Mouse (Mus musculus) heart, adult 9 months (tissue): ENCODE measurements around the gene 4932438A13Rik.

Source experiments
- DNase-seq, 2 experiments: peaks; one replicate each; pipeline ENCODE4 v3.0.0; 2022; ENCODE audit warnings: low spot score in 2 of 2

The 4932438A13Rik gene

GRCm38 (mm10) chr3:36918322-36918721, 55.4 kb downstream of the 4932438A13Rik start:
- DNase-seq: no peak

GRCm38 (mm10) chr3:36941572-36941971, 78.7 kb downstream of the 4932438A13Rik start:
- DNase-seq: no peak

- DNase-seq: peak in 1 of 2 experiments; percentile 12
Observed at GRCm38 (mm10) chr3:36942108-36942507, 79.2 kb downstream of the 4932438A13Rik start.

- no peak for DNase-seq
Observed at GRCm38 (mm10) chr3:36943706-36944105, 80.8 kb downstream of the 4932438A13Rik start.

GRCm38 (mm10) chr3:37037979-37038378, 175.1 kb downstream of the 4932438A13Rik start:
- DNase-seq: no peak

GRCm38 (mm10) chr3:37039811-37040210, 176.9 kb downstream of the 4932438A13Rik start:
- no peak for DNase-seq

GRCm38 (mm10) chr3:37051491-37051890, 188.6 kb downstream of the 4932438A13Rik start:
- DNase-seq: no peak

GRCm38 (mm10) chr3:37063406-37063805, 200.5 kb downstream of the 4932438A13Rik start, which contains the start of gene Adad1:
Gene Adad1 (plus strand): TSS chr3:37063527.
- no peak for DNase-seq

GRCm38 (mm10) chr3:37073211-37073610, 210.3 kb downstream of the 4932438A13Rik start:
- DNase-seq: peak; percentile 42 to 59

GRCm38 (mm10) chr3:37084860-37085259, 222.0 kb downstream of the 4932438A13Rik start:
- DNase-seq: no peak

GRCm38 (mm10) chr3:37090721-37091120, 227.8 kb downstream of the 4932438A13Rik start:
- DNase-seq: no peak
